Mouse (Mus musculus) cerebellum, adult 9-10 months (tissue): Measurements from ENCODE around the gene Inpp5k.

Experiments used
- DNase-seq: peaks from one replicate; pipeline ENCODE4 v3.0.0; 2022

The Inpp5k gene

DNA sequence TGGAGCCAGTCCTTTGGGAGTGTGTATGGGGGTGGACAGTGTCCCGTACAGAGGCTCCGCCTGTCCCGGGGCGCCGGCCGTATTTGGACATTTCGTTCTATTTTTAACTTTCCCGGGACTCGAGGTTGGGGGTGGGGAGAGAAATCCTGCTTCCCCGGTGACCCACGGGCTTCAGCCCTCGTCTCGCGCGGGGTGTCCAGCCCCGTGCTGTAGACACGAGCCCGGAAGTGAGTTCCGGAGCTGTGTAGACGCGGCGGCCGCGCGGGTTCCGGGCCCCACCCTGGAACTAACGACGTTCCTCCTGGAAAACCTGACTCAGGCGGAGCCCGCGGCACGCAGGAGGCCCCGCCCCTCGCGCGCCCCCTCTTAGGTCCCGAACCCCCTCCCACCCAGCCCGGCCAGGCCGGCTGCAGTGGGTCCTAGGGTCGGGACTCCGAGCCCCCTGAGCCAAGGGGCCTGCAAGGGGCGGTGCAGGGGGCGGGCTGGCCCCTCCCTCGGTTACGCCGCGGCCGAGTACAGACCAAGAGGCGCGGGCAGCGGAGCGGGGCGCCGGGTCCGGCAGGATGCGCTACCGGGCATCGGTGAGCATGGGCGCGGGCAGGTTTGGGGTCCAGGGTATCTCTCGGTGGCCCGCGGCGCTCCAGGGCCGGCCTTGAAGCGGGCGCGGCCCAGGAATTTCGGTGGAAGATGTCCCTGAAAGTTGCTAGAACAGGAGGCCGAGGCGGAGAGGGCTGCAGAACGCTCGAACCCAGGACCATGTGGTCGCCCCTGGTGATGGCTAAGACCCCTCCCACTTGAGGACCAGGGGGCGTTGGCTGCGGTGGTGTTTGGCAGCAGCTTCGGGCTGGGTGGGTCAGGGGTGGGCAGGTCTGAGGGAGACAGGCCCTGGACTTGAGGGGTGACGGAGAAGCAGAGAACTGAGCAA, 25.1 kb downstream of the Inpp5k start:
- peak; percentile 68 for DNase-seq

DNA sequence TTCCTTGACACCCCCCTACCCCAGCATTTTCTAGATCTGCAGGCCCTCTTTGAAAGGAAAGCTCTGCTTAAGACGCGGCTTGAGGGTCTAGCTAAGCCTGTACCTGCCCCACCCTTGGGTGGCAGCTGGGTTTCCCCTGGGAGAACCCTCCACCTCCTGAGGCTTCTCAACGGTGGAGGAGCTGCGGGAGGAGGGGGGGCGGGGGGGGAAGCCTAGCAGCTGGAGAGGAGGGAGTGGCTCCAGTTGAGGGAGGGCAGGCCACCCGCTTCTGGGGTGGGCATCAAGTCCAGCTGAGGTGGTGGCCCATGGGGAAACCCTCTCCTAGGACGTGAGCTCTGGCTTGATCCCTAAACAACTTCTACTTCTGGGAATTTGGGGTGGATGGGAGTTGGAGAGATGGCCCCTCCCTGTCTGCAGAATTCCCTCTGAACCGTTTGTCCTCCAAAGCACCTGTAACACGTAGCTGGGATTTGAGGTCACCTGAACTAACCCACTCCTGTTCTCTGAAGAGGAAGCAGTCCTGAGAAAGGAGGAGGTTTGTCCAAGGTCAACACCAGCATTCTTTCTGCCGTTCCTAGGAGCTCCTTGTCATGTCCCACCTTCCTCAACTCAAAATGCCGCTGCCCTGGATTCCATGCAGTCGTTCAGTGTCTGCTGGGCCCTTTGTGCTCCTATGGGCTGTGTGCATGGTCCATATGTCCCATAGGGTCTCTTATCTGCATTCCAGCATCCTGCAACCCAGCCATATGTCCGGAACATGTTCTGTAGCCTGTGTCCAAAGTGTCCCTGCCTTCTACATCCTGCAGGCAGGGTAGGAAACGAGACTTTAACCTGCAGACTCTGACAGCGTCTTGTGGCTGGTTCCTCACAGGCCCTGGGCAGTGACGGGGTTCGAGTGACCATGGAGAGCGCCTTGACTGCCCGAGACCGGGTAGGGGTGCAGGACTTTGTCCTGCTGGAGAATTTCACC, 26.1 kb downstream of the Inpp5k start:
- no peak for DNase-seq

- no peak for DNase-seq
Measured at GRCm38 (mm10) chr11:75657841-75658240, 27.1 kb downstream of the Inpp5k start.

GRCm38 (mm10) chr11:75658311-75658710, 27.5 kb downstream of the Inpp5k start:
- no peak for DNase-seq

GRCm38 (mm10) chr11:75658996-75659750, 28.4 kb downstream of the Inpp5k start:
- no peak for DNase-seq

GRCm38 (mm10) chr11:75660081-75660590, 29.3 kb downstream of the Inpp5k start:
- DNase-seq = no peak

DNA sequence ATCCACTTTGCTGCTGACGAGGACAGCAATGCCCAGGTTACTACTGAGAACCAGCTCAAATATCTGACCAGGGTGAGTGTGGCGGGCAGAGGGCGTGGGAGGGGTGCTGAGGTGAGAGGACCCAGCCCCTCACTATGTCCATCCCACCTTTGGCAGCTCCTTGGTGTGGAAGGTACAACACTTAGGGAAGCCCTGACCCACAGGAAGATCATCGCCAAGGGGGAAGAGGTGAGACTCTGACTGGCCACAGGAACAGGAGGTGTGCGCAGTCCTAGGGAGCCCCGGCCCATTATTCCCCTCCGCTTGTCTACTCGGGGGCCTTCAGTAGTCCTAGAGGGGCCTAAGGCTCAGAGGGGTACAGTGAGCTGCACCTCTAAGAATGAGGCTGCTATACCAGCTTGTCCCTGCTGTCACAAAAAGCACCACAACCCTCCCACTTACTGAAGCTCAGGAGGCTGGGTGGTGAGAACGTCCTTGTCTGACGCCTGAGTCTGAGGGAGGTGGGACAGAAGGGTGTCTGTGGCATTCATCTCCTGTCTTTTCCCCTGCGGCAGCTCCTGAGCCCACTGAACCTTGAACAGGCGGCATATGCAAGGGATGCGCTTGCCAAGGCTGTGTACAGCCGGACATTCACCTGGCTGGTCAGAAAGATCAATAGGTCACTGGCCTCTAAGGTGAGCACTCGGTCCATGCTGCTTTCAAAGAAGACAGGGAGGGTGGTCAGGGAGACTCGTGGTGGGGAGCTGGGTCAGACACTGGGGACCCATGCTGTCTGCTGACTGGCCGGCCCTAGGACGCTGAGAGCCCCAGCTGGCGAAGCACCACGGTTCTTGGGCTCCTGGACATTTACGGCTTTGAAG, 30.4 kb downstream of the Inpp5k start:
- no peak for DNase-seq

GRCm38 (mm10) chr11:75662131-75662530, 31.3 kb downstream of the Inpp5k start:
- no peak for DNase-seq

- DNase-seq = no peak
Measured at GRCm38 (mm10) chr11:75666296-75666695, 35.5 kb downstream of the Inpp5k start.

GRCm38 (mm10) chr11:75668621-75669020, 37.8 kb downstream of the Inpp5k start:
- DNase-seq = no peak

- no peak for DNase-seq
Measured at GRCm38 (mm10) chr11:75669176-75669852, 38.5 kb downstream of the Inpp5k start.

- DNase-seq = no peak
Measured at GRCm38 (mm10) chr11:75669853-75670200, 39.0 kb downstream of the Inpp5k start.

GRCm38 (mm10) chr11:75671426-75672180, 40.8 kb downstream of the Inpp5k start:
- no peak for DNase-seq

DNA sequence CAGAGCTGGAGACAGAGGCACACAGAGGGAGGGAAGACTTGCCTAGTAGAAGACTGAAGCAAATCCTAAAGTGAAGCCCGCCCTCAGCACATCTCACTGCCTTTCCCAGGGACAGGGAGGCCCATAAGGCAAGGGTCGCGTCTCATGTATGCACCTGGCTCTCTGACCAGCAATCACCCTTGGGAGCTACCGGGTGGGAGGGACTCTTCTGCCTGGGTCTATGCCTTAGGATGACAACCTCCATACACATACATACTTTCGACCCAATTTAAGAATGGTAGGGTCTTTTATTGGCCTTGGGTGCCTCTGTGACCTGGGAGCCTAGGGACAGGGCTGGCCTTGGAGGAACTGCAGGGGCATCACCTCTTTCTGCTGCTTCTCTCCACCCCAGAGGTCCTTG, 42.6 kb downstream of the Inpp5k start:
- DNase-seq = no peak

GRCm38 (mm10) chr11:75674875-75675274, 44.1 kb downstream of the Inpp5k start:
- DNase-seq = no peak

DNA sequence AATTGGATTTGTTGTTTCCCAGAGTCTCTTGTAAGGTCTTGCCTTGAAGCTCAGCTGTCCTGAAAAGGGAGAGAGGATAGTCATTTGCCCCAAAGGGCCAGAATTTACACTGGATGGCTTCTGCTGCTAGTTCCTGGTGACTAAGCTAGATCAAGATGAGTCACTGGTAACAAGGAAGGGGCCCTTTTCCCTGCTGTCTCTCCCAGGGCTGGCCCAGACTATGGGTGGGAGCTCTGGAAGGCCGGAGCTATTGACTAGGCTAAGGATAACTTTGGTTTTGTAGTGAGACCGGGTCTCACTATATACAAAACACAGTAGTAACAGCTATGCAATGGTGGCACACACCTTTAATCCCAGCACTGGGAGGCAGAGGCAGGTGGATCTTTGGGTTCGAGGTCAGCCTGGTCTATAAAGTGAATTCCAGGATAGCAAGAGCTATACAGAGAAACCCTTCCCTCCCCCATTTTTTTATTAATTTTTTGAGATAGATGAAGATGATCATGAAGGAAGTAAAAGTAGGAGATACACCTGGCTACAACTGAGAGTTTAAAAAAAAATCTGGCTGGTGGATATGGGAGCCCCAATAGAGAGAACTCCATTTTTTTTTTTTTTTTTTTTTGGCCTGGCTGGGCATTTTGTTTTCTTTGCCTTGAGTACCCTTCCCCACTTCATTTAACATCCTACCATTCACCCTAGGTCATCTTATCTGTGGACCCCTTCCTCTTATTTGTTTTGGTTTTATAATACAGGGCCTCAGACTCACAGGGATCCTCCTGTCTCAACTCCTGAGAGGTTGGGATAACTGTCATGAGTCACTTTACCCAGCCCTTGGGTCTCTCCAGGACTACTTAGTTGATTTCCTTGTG, 47.3 kb downstream of the Inpp5k start:
- peak; percentile 59 for DNase-seq

DNA sequence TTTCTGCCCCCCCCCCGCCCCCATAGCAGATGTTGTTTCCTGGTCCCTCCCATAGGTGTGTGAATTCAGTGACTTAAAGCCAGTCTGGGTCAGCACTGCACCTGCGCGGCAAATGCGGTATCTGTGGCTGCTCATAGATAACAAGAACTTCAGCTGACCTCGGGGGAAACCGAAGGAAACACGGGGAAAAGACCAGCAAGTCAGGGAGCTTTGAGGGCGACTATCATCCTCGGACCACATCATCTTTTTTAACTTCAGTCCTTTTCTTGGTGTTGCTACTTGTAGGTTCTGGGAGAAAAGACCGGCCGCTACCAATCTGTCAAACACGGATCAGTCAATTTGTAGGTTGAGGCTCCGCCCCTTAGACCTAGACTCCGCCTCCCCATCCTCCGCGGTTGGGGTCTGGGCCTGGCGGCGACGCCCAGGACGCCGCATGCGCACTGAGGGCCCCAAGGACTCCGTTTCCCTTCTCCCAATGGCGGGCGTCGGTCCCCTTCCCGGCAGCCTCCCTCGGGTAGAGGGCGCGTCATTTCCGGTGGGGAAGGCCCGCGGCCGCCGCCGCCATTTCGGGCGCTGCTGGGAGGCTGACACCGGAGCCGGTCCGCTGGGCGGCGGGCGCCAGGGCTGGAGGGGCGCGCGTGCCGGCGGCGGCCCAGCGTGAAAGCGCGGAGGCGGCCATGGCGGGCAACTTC, 48.1 kb downstream of the Inpp5k start, which contains the start of gene Crk:
Gene Crk (plus strand): TSS at position 513 of the 692 bp plus-strand sequence.
- peak; percentile 98 for DNase-seq

DNA sequence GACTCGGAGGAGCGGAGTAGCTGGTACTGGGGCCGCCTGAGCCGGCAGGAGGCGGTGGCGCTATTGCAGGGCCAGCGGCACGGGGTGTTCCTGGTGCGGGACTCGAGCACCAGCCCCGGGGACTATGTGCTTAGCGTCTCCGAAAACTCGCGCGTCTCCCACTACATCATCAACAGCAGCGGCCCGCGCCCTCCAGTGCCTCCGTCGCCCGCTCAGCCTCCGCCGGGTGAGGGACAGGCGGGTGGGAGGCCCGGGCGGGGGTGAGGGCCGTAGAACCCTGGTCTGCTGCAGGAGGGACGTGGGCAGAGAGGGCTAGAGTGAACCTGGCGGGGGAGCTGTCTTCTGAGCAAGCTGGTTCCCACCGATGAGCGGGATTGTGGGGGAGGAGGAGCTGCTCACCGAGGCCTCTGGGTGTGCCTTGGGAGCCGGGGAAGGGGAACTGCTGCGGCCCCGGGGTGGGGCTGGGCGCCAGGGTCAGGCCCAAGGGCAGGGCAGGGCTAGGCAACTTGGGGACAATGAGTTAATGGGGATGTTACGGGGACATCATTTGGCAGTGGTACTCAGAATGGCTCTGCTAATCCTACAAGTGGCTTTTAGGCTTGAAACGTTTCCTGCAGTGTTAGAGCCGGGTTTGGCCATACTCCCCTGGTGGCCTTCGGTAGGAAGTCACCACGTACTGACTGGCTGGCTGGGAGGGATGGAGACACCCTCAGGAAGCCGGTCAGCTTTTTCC, 48.8 kb downstream of the Inpp5k start:
- DNase-seq = peak; percentile 63
